Mouse (Mus musculus): ENCODE measurements around the gene Myo6. TPM values are rescaled to one million over a fixed set of nuclear protein-coding genes. Genes with fewer than 3 reads are reported as not detected.

Gene Myo6
- total RNA-seq, 2 experiments from 2014 or later = 6.4 to 8.3 TPM

DNA sequence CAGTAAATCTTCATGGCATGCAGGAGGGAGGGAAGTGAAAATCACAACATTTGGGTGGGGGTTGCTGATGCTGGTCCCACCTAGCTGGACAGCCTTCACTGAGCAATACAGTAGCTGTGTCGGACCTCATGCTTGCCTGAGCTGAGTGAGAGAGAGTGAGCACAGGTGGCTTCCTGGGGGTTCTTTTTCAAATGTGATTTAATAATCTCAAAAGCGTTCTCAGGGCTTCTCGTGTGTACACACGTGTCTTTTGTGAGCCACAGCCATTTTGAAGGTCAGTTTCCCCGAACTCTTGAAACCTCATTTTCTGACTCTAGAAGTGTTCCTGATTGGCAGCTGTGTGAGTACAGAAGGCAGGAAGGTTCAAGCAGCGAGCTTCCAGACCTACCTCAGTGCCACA lies 177.7 kb downstream of the Myo6 start:
- no peak for DNase-seq
- intact Hi-C loops (cut with DNase I) = no loop called here

DNA sequence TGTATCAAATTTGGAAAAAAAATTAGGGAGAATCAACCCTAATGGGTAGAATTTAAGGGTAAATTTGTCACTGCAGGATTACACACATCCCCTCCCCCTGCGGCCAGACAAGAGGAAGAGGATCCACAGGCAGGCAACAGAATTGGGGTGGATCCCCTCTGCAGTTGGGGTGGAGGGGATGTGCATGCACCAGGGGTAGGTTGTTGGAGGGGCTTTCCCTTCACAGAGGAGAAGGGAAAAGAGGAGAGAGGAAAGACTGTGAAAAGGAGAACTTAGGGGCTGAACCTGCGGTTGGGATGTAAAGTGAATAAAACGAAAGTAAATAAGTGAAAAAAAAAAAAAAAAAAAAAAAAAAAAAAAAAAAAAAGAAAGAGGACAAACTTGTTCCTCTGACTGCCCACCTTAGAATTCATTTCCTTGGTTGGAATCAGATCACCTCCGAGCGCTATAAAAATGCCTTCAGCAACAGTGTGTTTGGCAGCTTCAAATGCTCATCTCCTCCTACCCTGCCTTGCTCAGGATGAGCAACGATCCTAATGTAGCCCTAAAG lies 179.7 kb downstream of the Myo6 start:
- DNase-seq = no peak
- intact Hi-C loops (cut with DNase I) = no loop called here

DNA sequence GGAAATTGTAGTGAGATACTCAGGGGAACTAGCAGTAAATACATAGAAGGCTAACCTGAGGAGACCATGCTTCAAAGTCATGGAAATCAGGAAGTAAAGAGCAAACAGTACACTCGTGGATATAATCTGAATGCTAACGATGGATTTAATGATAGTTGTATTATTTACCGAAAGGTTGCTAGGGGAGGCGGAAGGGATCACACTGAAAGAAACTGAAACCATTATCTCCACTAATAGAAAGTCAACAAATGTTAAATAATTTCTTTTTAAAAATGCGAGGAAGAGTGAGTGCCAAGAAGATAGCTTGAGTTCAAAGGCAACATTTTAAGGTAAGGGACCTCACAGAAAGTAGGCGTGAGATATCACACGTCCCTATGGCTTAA lies 186.5 kb downstream of the Myo6 start:
- intact Hi-C loops (cut with DNase I) = no loop called here
- DNase-seq = no peak

DNA sequence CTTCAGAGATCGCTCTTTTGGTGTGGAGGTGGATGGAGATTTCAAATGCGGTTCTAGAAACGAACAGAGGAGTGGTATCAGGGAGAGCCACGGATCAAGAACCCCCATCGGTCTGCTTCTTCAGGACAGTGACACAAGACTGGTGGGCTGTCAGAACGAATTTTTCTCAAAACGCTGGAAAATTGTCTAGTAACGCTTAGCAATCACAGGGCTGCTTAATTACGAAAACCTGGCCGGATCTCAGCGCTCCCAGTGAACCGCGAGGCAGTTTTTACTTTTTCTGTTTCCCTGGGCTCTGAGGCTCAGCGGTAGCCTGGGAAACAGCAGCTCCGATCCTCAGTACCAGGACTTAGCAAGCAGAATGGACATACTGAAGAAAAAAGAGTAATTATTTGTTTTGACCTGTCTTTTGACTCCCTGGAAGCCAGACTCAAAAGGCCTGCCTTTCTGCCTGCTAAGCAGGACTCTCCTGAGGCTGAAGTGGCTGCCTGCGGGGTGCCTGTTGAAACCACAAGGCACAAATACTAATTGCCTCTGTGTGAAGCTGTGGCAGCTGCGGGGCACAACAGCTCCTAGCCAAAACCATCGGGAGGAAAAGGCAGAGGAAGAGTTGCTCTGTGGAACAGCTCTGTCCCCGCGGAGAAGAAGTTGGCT lies 187.0 kb downstream of the Myo6 start:
- DNase-seq = no peak
- intact Hi-C loops (cut with DNase I) = no loop called here

DNA sequence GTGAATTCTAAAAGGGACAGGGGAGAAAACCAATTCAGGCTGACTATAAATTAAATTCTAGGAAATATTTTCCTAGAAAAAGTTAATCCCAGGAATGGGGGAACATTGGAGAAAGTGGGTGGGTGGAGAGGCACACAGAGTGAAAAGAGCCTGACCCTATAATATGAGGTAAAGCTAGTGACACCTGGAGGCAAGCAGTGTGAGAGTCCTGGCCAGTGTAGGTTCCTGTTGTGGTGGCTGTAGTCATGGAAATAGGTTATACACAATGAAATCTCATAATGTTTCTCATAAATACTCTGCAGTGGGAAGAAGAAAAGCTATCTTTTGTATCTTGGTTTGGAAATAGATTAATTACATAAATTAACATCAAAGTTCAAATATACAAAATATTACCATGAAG lies 195.2 kb downstream of the Myo6 start:
- intact Hi-C loops (cut with DNase I) = no loop called here
- no peak for DNase-seq

Other genes with a start within 250 kb of the Myo6 start
- gene Filip1, start 152.2 kb upstream of the Myo6 start, total RNA-seq (2021) = 100 to 1,000 TPM in 1 of 2 experiments, 10 to 100 TPM in 1; 78.1 to 103 TPM
- gene Senp6, start 98.1 kb upstream of the Myo6 start, total RNA-seq (2021) = 10 to 100 TPM; 42.8 to 48.2 TPM

Measured in gastrocnemius, postnatal 36 days (tissue).